Mouse (Mus musculus): Measurements from ENCODE around the gene Rhox3a2.
"Not testable (repeated sequence)": the region's sequence is repeated elsewhere in the genome, so short reads cannot be mapped to it uniquely, and the experiment has no call there.

DNA sequence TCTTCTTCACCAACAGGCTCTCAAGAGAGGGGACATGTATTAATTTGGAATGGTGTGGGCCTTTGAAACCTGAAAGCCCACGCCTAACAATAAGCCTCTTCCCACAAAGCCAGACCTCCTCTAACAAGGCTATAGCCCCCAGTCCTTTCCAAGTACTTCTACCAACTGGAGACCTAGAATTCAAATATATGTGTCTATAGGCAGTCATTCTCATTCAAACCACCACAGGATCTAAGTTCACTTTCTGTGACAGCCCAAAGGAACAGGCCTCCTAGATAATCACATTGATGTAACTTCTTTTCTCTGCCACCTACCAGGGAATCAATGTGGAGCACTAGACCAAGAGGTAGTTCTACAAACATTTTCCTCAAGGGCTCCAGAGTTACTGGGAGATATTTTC is at the start of gene Rhox3a2:
- TF ChIP-seq CTCF (IDR thresholded peaks at IDR 0.05; ENCODE audit: insufficient read depth, low read length); POLR2A (IDR thresholded peaks at IDR 0.05; ENCODE audit: borderline replicate concordance, extremely low read depth, low read depth, low read length): not testable (repeated sequence)

All from lung, adult 2 months (tissue).